Mouse (Mus musculus) MEL (cell line): ENCODE measurements around the gene Mob2. TPM values are rescaled to one million over a fixed set of nuclear protein-coding genes. Genes with fewer than 3 reads are reported as not detected.

ENCODE experiments used
- DNase-seq: peaks from one replicate; pipeline ENCODE4 v3.0.0; 2011; ENCODE audit warnings: low read depth, low spot score
- H3K27ac ChIP-seq: 2 replicates; pipeline ENCODE4 v1.5.1; 2012; ENCODE audit warnings: low read depth, mild to moderate bottlenecking, control low read depth, low read length, moderate library complexity; ENCODE audit not compliant: control insufficient read depth
- H3K27me3 ChIP-seq, 2 experiments: fragments of 150-350 bp in 1 of 2; sonication (generic) in 1 of 2; 2 replicates each; pipeline ENCODE4 v1.6.1; 2012; ENCODE audit warnings: low read length in 2 of 2, mild to moderate bottlenecking in 2 of 2, improper control_type of control experiment in 1 of 2, moderate library complexity in 1 of 2; ENCODE audit not compliant: insufficient read depth in 2 of 2, control insufficient read depth in 1 of 2
- H3K36me3 ChIP-seq, 2 experiments: 2 replicates each; pipeline ENCODE4 v1.6.1; 2012 to 2014; ENCODE audit warnings: low read length in 2 of 2, improper control_type of control experiment in 1 of 2, inconsistent platforms in 1 of 2, mild to moderate bottlenecking in 1 of 2; ENCODE audit not compliant: insufficient read depth in 2 of 2, control insufficient read depth in 1 of 2
- H3K4me1 ChIP-seq, 2 experiments: fragments of 150-350 bp in 1 of 2; sonication (generic) in 1 of 2; 2 replicates each; pipeline ENCODE4 v1.6.1; 2012; ENCODE audit warnings: low read length in 2 of 2, improper control_type of control experiment in 1 of 2, mild to moderate bottlenecking in 1 of 2; ENCODE audit not compliant: insufficient read depth in 2 of 2, control insufficient read depth in 1 of 2
- H3K4me3 ChIP-seq, 2 experiments: fragments of 150-350 bp in 1 of 2; sonication (generic) in 1 of 2; 2 replicates each; pipeline ENCODE4 v1.5.1; 2012; ENCODE audit warnings: low read depth in 2 of 2, low read length in 2 of 2, mild to moderate bottlenecking in 2 of 2, moderate library complexity in 2 of 2, control low read depth in 1 of 2, improper control_type of control experiment in 1 of 2; ENCODE audit not compliant: control insufficient read depth in 1 of 2, insufficient read depth in 1 of 2
- H3K79me2 ChIP-seq: 2 replicates; pipeline ENCODE4 v1.6.1; 2012; ENCODE audit warnings: mild to moderate bottlenecking, low read length, moderate library complexity; ENCODE audit not compliant: control insufficient read depth, poor library complexity, insufficient read depth
- H3K9ac ChIP-seq: 2 replicates; pipeline ENCODE4 v1.6.1; 2012; ENCODE audit warnings: low read depth, mild to moderate bottlenecking, control low read depth, low read length, moderate library complexity; ENCODE audit not compliant: control insufficient read depth, poor library complexity, severe bottlenecking
- H3K9me3 ChIP-seq: fragments of 150-350 bp; sonication (generic); replicated peaks from 2 replicates; pipeline ENCODE4 v1.6.1; 2012; ENCODE audit warnings: mild to moderate bottlenecking, low read length, improper control_type of control experiment, moderate library complexity; ENCODE audit not compliant: insufficient read depth
- BHLHE40 ChIP-seq: IDR thresholded peaks from 2 replicates; pipeline ENCODE4 v1.6.1; 2012; ENCODE audit warnings: low read depth, mild to moderate bottlenecking, inconsistent platforms, low read length, improper control_type of control experiment, borderline replicate concordance
- CTCF ChIP-seq, 3 experiments: IDR thresholded peaks in 2 of 3; conservative IDR thresholded peaks in 1 of 3; 2 replicates each; pipeline ENCODE4 v1.5.1; 2011 to 2012; ENCODE audit warnings: low read length in 3 of 3, low read depth in 2 of 3, mild to moderate bottlenecking in 2 of 3, improper control_type of control experiment in 1 of 3, inconsistent platforms in 1 of 3, mixed read lengths in 1 of 3, moderate library complexity in 1 of 3; ENCODE audit not compliant: control insufficient read depth in 1 of 3, insufficient read depth in 1 of 3, poor library complexity in 1 of 3, severe bottlenecking in 1 of 3
- E2F4 ChIP-seq: IDR thresholded peaks from 2 replicates; pipeline ENCODE4 v1.6.1; 2011; ENCODE audit warnings: low read depth, low read length, improper control_type of control experiment, borderline replicate concordance
- ELF1 ChIP-seq: IDR thresholded peaks from 2 replicates; pipeline ENCODE4 v1.6.1; 2014; ENCODE audit warnings: low read depth, mild to moderate bottlenecking, inconsistent platforms, low read length, improper control_type of control experiment, moderate library complexity
- EP300 ChIP-seq, 2 experiments: IDR thresholded peaks; 2 replicates each; pipeline ENCODE4 v1.6.1; 2011; ENCODE audit warnings: improper control_type of control experiment in 2 of 2, low read length in 2 of 2, low read depth in 1 of 2, mild to moderate bottlenecking in 1 of 2
- GABPA ChIP-seq: IDR thresholded peaks from 2 replicates; pipeline ENCODE4 v1.6.1; 2012; ENCODE audit warnings: low read depth, mild to moderate bottlenecking, inconsistent platforms, low read length, improper control_type of control experiment, moderate library complexity
- GATA1 ChIP-seq: IDR thresholded peaks from 2 replicates; pipeline ENCODE4 v1.6.1; 2011; ENCODE audit warnings: low read depth, low read length, improper control_type of control experiment
- HCFC1 ChIP-seq: IDR thresholded peaks from 2 replicates; pipeline ENCODE4 v1.6.1; 2012; ENCODE audit warnings: low read depth, mild to moderate bottlenecking, inconsistent platforms, low read length, improper control_type of control experiment, moderate library complexity
- JUND ChIP-seq: IDR thresholded peaks from 2 replicates; pipeline ENCODE4 v1.6.1; 2011; ENCODE audit warnings: low read depth, mild to moderate bottlenecking, improper control_type of control experiment, low read length
- KAT2A ChIP-seq: conservative IDR thresholded peaks from 2 replicates; pipeline ENCODE4 v1.6.1; 2012; ENCODE audit warnings: low read depth, low read length, improper control_type of control experiment, inconsistent platforms
- MAX ChIP-seq: IDR thresholded peaks from 2 replicates; pipeline ENCODE4 v1.6.1; 2011; ENCODE audit warnings: low read length, improper control_type of control experiment
- MAZ ChIP-seq: IDR thresholded peaks from 2 replicates; pipeline ENCODE4 v1.6.1; 2012; ENCODE audit warnings: low read depth, mild to moderate bottlenecking, inconsistent platforms, low read length, improper control_type of control experiment
- MYC ChIP-seq: IDR thresholded peaks from 2 replicates; pipeline ENCODE4 v1.6.1; 2011; ENCODE audit warnings: low read depth, mild to moderate bottlenecking, low read length, improper control_type of control experiment, moderate library complexity
- NELFE ChIP-seq: IDR thresholded peaks from 2 replicates; pipeline ENCODE4 v1.6.1; 2011; ENCODE audit warnings: low read depth, low read length, improper control_type of control experiment
- POLR2A ChIP-seq, 2 experiments: IDR thresholded peaks; 2 replicates each; pipeline ENCODE4 v1.6.1; 2011 to 2012; ENCODE audit warnings: low read length in 2 of 2, mild to moderate bottlenecking in 2 of 2, control low read depth in 1 of 2, improper control_type of control experiment in 1 of 2, low read depth in 1 of 2, moderate library complexity in 1 of 2; ENCODE audit not compliant: control insufficient read depth in 1 of 2, insufficient read depth in 1 of 2, poor library complexity in 1 of 2
- POLR2AphosphoS2 ChIP-seq: IDR thresholded peaks from 2 replicates; pipeline ENCODE4 v1.6.1; 2011; ENCODE audit warnings: low read length, improper control_type of control experiment
- POLR2AphosphoS5 ChIP-seq: IDR thresholded peaks from 2 replicates; pipeline ENCODE4 v1.6.1; 2012; ENCODE audit warnings: low read depth, borderline replicate concordance, mild to moderate bottlenecking, inconsistent platforms, low read length, moderate library complexity, mixed read lengths
- RAD21 ChIP-seq: IDR thresholded peaks from 2 replicates; pipeline ENCODE4 v1.6.1; 2011; ENCODE audit warnings: mild to moderate bottlenecking, low read depth, low read length, improper control_type of control experiment
- SIN3A ChIP-seq: IDR thresholded peaks from 2 replicates; pipeline ENCODE4 v1.6.1; 2012; ENCODE audit warnings: low read length, improper control_type of control experiment, inconsistent platforms
- SMC3 ChIP-seq: IDR thresholded peaks from 2 replicates; pipeline ENCODE4 v1.6.1; 2011; ENCODE audit warnings: low read depth, low read length, improper control_type of control experiment
- TAL1 ChIP-seq: IDR thresholded peaks from 2 replicates; pipeline ENCODE4 v1.6.1; 2012; ENCODE audit warnings: mild to moderate bottlenecking, inconsistent platforms, low read length, moderate library complexity, mixed read lengths
- UBTF ChIP-seq: IDR thresholded peaks from 2 replicates; pipeline ENCODE4 v1.6.1; 2012; ENCODE audit warnings: low read depth, mild to moderate bottlenecking, inconsistent platforms, low read length, improper control_type of control experiment, moderate library complexity, borderline replicate concordance; ENCODE audit not compliant: insufficient read depth
- USF1 ChIP-seq: IDR thresholded peaks from 2 replicates; pipeline ENCODE4 v1.6.1; 2014; ENCODE audit warnings: low read depth, mild to moderate bottlenecking, inconsistent platforms, low read length, improper control_type of control experiment, moderate library complexity
- USF2 ChIP-seq, 2 experiments: IDR thresholded peaks; 2 replicates each; pipeline ENCODE4 v1.6.1; 2011 to 2012; ENCODE audit warnings: improper control_type of control experiment in 2 of 2, low read length in 2 of 2, borderline replicate concordance in 1 of 2, inconsistent platforms in 1 of 2, low read depth in 1 of 2, mild to moderate bottlenecking in 1 of 2; ENCODE audit not compliant: insufficient read depth in 1 of 2
- ZC3H11A ChIP-seq: IDR thresholded peaks from 2 replicates; pipeline ENCODE4 v1.6.1; 2012; ENCODE audit warnings: low read depth, mild to moderate bottlenecking, inconsistent platforms, low read length, improper control_type of control experiment
- ZMIZ1 ChIP-seq: IDR thresholded peaks from 2 replicates; pipeline ENCODE4 v1.6.1; 2012; ENCODE audit warnings: low read depth, mild to moderate bottlenecking, inconsistent platforms, low read length, improper control_type of control experiment, moderate library complexity
- ZNF384 ChIP-seq: IDR thresholded peaks from 2 replicates; pipeline ENCODE4 v1.6.1; 2012; ENCODE audit warnings: low read depth, mild to moderate bottlenecking, inconsistent platforms, low read length, improper control_type of control experiment
- polyA plus RNA-seq, 2 experiments: library from polyadenylated mRNA; stranded (reverse) in 1 of 2; unstranded in 1 of 2; fragments of >175 nt in 1 of 2; fragments of >200 nt in 1 of 2; gene quantifications; 2 replicates each; pipeline versions ENCODE4 v1.2.1 to v1.2.4; 2012; ENCODE audit warnings: low replicate concordance in 2 of 2, low read depth in 1 of 2; ENCODE audit not compliant: insufficient read length in 2 of 2, insufficient read depth in 1 of 2, missing spikeins in 1 of 2
- total RNA-seq: library from RNA; depleted of rRNA; stranded (reverse); fragments of 300-350 nt; gene quantifications from 2 replicates; pipeline ENCODE4 v1.2.3, GENCODE M21; 2012

Mob2 gene
- total and polyA plus RNA-seq, 3 experiments = 33.6 to 45.2 TPM; not detected in 1

GRCm38 (mm10) chr7:142025926-142026325 lies 34.9 kb downstream of the Mob2 start:
- H3K27me3 ChIP-seq = no peaks in the 10 kb centered on the region
- no peaks in the 10 kb centered on the region for H3K79me2 ChIP-seq
- no peaks in the 10 kb centered on the region for H3K36me3 ChIP-seq
- no peak overlapping the region for H3K4me3 ChIP-seq
- DNase-seq = no peak
- H3K9ac ChIP-seq = no peak overlapping the region
- H3K4me1 ChIP-seq = no peaks in the 10 kb centered on the region
- no peak for TF ChIP-seq SIN3A
- no peak for TF ChIP-seq POLR2AphosphoS5
- TF ChIP-seq RAD21 = no peak
- no peak for TF ChIP-seq MYC
- TF ChIP-seq MAX = no peak
- no peak for TF ChIP-seq ZMIZ1
- no peak for TF ChIP-seq E2F4
- TF ChIP-seq ZC3H11A = no peak
- no peak for TF ChIP-seq POLR2A (IDR thresholded peaks at IDR 0.05; ENCODE audit: control insufficient read depth in 1 of 2, insufficient read depth in 1 of 2, low read depth in 1 of 2, low read length in 2 of 2, poor library complexity in 1 of 2)
- no peak for TF ChIP-seq GATA1
- TF ChIP-seq USF2 (IDR thresholded peaks at IDR 0.05; ENCODE audit: borderline replicate concordance in 1 of 2, insufficient read depth in 1 of 2, low read depth in 1 of 2, low read length in 2 of 2) = no peak
- H3K27ac ChIP-seq = no peak overlapping the region
- H3K9me3 ChIP-seq = no peaks in the 10 kb centered on the region

DNA sequence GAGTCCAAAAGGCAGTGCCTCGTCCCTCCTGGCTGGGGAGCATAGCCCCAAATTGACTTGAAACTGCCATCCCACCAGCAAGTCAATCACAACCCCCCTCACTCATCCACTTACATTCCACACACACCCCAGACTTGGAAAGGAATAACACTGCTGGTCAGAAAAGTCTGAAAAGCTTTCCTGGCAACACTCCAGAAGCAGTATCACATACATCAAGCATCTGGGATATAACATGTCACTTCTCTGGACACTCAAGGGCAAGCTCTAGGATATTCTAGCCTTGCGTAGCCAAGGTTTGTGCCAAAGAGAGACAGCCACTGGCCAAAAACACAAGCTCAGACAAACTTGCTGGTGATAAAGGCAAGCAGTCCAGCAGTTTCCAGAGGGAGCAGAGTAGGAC lies 35.7 kb downstream of the Mob2 start:
- H3K9ac ChIP-seq = no peak overlapping the region
- H3K4me3 ChIP-seq = no peak overlapping the region
- H3K36me3 ChIP-seq = no peaks in the 10 kb centered on the region
- H3K4me1 ChIP-seq = no peaks in the 10 kb centered on the region
- TF ChIP-seq POLR2A (IDR thresholded peaks at IDR 0.05; ENCODE audit: control insufficient read depth in 1 of 2, insufficient read depth in 1 of 2, low read depth in 1 of 2, low read length in 2 of 2, poor library complexity in 1 of 2) (no peak), ELF1 (no peak), JUND (no peak), ZNF384 (no peak), GABPA (no peak), SMC3 (no peak), EP300 (IDR thresholded peaks at IDR 0.05; ENCODE audit: low read depth in 1 of 2, low read length in 2 of 2) (no peak), NELFE (no peak), MAZ (no peak), BHLHE40 (no peak), ZC3H11A (no peak), CTCF (IDR thresholded peaks at IDR 0.05 in 2 of 3, conservative IDR thresholded peaks at IDR 0.05 in 1 of 3; ENCODE audit: control insufficient read depth in 1 of 3, insufficient read depth in 1 of 3, low read depth in 2 of 3, low read length in 3 of 3, poor library complexity in 1 of 3, severe bottlenecking in 1 of 3) (no peak), KAT2A (no peak), ZMIZ1 (no peak), TAL1 (no peak), HCFC1 (no peak), SIN3A (no peak), POLR2AphosphoS2 (no peak), USF1 (no peak), UBTF (no peak)
- no peaks in the 10 kb centered on the region for H3K9me3 ChIP-seq
- H3K79me2 ChIP-seq = no peaks in the 10 kb centered on the region
- H3K27ac ChIP-seq = no peak overlapping the region
- H3K27me3 ChIP-seq = no peaks in the 10 kb centered on the region
- DNase-seq = no peak
